Mouse (Mus musculus) gonadal fat pad, adult 2 months (tissue): ENCODE data around the gene Mrpl17. TPM values are rescaled to one million over a fixed set of nuclear protein-coding genes. Genes with fewer than 3 reads are reported as not detected.
"Not testable (repeated sequence)": the region's sequence is repeated elsewhere in the genome, so short reads cannot be mapped to it uniquely, and the experiment has no call there.

Experiments
- DNase-seq: peaks from one replicate; pipeline ENCODE4 v3.0.0-alpha.2; 2012; ENCODE audit warnings: low read depth
- polyA plus RNA-seq: library from polyadenylated mRNA; depleted of rRNA; stranded (reverse); fragments of >200 nt; gene quantifications from 2 replicates; pipeline ENCODE4 v1.2.3, GENCODE M21; 2012; rRNA removed

Mrpl17 gene
- polyA plus RNA-seq = 306 and 351 TPM in 2 replicates

DNA sequence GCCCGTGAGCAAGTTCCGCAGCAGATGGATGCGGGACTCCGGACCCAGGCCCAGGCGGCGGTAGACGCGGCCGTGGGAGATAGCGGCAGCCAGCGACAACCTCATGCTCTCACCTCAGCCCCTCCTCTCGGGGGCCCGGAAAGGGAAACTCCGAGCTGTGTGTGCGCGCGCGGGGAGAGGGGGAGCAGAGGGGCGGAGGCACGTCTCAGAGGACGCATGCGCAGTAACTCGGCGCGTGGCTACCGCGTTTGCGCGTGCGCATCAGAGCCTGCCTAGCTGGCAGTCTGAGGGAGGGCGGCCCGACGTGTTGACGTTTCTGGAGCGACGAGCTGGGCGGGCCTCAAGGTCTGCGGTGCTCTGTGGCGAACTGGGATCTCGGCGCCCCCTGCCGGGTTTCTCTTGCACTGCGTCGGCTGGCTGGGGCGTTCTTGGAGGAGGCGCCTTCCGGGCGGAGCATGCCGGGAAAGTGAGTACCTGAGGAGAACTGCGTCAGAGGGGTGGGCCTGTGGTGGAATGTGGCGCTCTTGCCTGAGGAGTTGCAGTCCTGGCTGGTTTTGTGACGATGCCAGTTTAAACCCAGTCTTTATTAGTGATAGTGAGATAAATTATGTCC is at the start of gene Mrpl17:
TSS of gene Mrpl17 (minus strand) at position 223 of the 613 bp plus-strand sequence.
- DNase-seq = peak; percentile 72

GRCm38 (mm10) chr7:105855718-105856560 is 45.0 kb upstream of the Mrpl17 start:
- DNase-seq = not testable (repeated sequence)

DNA sequence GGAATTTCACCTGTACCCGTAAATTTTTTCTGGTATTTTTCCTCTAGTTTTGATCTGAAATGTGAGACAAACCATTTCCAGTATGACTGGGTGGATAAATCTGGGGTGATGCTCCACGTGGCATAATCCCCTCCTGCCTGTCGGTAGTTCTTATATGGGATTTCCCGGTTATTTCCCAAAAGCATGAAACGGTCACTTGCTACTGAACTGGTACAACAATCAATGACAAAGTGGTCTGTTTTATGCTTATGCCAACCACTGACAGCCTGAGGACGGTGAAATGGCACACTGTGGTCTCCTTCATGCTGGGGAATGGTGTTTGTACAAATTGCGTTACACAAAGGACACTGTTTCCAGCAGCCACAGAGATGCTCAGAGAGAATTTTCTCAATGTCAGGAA is 13.4 kb upstream of the Mrpl17 start:
- DNase-seq = no peak

DNA sequence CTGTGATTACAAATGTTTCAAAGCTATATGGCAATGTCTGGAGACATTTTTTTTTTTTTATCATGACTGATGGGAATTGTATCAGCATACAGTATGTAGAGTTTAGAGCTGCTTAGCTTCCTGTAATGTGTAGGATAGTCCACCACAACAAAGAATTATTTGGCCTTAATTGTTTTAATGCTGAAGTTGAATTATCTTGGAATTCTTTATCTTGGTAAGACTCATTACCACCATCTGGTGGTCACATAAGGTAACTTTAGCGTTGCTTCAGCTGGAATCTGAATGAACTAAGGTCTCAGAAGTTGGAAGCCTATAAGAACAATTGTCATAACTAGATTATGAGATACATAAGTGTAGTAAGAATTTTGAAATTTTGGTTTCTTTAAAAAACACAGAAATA is 7.6 kb upstream of the Mrpl17 start:
- no peak for DNase-seq

- DNase-seq = no peak
Measured at GRCm38 (mm10) chr7:105816736-105817135, 5.8 kb upstream of the Mrpl17 start.

DNA sequence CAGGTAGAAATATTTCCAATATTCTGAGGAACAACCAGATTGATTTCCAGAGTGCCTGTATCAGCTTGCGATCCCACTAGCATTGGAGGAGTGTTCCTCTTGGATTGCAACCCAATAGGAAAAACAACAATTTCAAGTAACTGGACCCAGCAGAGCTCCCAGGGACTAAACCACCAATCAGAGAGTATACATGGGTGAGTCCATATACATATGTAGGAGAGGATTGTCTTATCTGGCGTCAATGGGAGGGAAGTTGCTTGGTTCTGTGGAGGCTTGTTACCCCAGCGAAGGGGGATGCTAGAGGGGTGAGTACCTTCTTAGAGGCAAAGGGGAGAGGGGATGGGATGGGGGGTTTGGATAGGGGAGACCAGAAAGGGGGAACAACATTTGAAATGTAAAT is 2.4 kb upstream of the Mrpl17 start:
- DNase-seq = no peak

- no peak for DNase-seq
Measured at GRCm38 (mm10) chr7:105812566-105812965, 1.7 kb upstream of the Mrpl17 start.

GRCm38 (mm10) chr7:105811516-105811915 is 617 bp upstream of the Mrpl17 start:
- no peak for DNase-seq

DNA sequence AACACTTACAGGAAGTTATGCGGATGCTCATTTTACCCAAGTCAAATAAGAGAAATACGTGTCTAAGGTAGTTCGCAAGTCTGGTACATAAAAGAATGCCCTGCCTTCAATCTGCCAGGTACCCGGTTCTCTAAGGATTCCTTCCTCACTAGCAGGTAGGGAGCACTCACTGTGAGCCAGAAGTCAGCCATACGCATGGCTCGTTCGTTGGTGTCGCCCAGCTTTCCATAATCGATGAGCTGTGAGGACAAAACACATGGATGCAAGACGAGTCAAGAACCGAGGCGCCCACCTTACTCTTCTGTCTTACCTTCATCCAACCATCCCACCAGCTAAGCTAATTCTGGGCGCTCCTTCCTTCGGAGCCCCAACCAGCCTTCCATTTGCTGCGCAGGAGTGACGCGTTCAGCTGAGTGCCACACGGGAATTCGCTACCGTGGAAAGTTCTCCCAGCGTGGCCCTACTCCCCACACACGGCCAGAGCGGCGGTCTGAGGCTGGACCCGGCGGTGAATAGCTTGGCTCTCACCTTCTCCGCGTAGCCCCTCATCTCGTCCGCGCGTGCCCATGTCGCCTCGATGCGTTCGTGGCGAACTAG is 521 bp downstream of the Mrpl17 start:
- DNase-seq = no peak

GRCm38 (mm10) chr7:105809836-105810235 is 1.1 kb downstream of the Mrpl17 start:
- DNase-seq = no peak

DNA sequence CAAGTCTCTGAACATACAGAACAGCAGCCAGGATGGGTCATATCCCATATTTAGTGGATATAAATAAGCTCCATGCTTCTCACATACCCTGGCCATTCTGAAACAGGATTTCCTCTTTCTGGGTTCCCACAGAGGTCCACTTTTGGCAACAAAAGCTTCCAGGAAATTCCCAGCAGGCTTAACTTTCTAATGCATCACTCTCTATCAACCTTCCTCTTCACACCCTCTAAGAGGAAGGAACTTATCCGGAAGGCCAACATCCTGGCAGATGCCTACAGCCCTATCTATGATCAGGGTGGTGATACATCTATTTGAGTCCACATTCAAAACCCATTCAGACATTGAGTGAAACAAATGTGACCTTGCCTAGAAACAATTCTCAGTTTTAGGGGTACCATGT is 2.5 kb downstream of the Mrpl17 start:
- no peak for DNase-seq

GRCm38 (mm10) chr7:105806716-105807115 is 4.2 kb downstream of the Mrpl17 start:
- no peak for DNase-seq

DNA sequence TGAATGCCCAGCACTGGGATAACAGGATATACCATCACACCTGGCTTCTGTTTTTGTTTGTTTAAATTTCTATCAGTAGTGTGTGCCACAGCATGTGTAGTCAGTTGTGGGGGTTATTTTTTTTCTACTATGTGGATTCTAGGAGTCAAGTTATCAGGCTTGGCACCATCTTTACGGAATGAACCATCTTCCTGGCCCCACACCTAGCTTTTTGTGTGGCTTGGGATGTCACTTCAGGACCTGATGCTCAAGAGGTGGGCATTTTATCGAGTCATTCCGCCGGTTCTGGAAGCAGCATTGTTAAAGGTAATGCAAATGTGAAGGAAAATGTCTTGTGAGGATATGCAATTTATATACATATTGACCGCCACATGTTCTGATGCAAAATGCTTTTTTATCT is 4.8 kb downstream of the Mrpl17 start:
- DNase-seq = no peak

DNA sequence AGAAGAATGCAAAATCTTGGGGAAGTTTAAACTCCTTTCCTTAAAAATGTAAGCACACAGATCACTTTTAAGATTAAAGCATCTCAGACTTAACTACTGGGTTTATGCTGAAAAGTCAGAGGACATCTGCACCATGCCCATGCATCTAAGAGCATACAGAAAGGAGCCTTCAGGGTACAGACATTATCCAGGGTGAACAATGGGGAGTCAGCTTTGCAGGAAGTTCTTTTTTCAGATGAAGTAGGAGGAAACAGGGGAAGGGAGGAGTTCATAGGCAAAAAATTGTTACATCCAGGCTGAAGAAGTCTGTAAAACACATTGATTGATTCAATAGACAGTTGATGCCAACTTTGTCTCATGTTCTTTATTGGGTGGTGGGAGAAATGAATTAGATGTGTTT is 7.5 kb downstream of the Mrpl17 start:
- no peak for DNase-seq

DNA sequence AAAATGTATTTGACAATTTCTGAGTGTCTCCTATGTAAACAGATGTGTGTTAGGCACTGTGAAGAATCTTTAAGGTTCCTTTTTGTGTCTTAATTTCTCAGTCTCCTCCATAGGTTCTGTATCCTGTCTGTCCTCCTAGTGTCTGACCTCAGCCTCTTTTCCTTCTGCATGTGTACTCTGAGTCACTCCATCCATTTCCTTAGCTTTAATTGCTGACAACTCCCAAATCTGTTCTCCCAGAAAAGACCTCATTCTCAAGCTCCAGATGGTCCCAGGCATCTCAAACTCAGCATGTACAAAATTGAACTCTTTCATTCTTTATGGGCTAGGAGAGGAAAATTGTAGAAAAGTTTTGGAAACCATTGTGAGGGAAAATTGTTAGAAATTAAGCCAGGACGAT is 8.1 kb downstream of the Mrpl17 start:
- DNase-seq = no peak

GRCm38 (mm10) chr7:105802312-105802711 is 8.6 kb downstream of the Mrpl17 start:
- no peak for DNase-seq

DNA sequence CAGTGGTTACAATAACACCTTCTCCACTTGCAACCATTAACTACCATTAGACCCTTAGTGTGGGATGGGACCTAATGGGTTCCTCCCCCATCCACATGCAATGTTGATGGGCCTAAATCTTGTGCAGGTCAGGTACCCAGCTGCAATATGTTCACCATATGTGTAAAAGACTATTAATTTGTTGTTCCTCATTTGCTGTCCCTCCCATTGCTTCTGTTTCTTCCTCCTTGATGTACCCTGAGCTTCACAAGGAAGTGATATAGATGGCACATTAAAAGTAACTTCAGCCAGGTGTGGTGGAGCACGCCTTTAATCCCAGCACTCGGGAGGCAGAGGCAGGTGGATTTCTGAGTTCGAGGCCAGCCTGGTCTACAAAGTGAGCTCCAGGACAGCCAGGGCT is 13.9 kb downstream of the Mrpl17 start:
- DNase-seq = no peak

GRCm38 (mm10) chr7:105795759-105796366 is 15.0 kb downstream of the Mrpl17 start:
- DNase-seq = no peak

- no peak for DNase-seq
Measured at GRCm38 (mm10) chr7:105793701-105794100, 17.2 kb downstream of the Mrpl17 start.

- DNase-seq = no peak
Measured at GRCm38 (mm10) chr7:105791147-105791546, 19.8 kb downstream of the Mrpl17 start.

- no peak for DNase-seq
Measured at GRCm38 (mm10) chr7:105787285-105788140, 23.4 kb downstream of the Mrpl17 start, which contains the start of gene Dchs1. Gene Dchs1 (minus strand): TSS chr7:105787654.
